Mouse (Mus musculus) kidney, adult 10 weeks (tissue): Measurements from ENCODE around the gene Rtn4r. TPM values are rescaled to one million over a fixed set of nuclear protein-coding genes. Genes with fewer than 3 reads are reported as not detected.

Experiments
- polyA plus RNA-seq: library from polyadenylated mRNA; stranded (reverse); fragments of 350-450 nt; fragmentation: Illumina TruSeq; extraction: RNeasy Lipid Tissue Mini Kit (QIAGEN cat#74804); gene quantifications from one replicate; pipeline ENCODE4 v1.2.3, GENCODE M21; 2014; ENCODE audit warnings: low read depth, low replicate concordance

Rtn4r gene
- polyA plus RNA-seq, result not detected

GRCm38 (mm10) chr16:18127241-18127861 is at the start of gene Rtn4r:
TSS of gene Rtn4r (plus strand) at chr16:18127642.

Other genes starting within 250 kb of the Rtn4r start
- 0.12 TPM for gene Gm20518, start 236.0 kb upstream of the Rtn4r start, polyA plus RNA-seq
- gene Tssk1, start 233.4 kb upstream of the Rtn4r start, polyA plus RNA-seq, result not detected
- 6.5 TPM for gene Dgcr2, start 229.1 kb upstream of the Rtn4r start, polyA plus RNA-seq
- not detected for gene Tssk2, start 229.0 kb upstream of the Rtn4r start, polyA plus RNA-seq
- 1.9 TPM for gene Ess2, start 216.3 kb upstream of the Rtn4r start, polyA plus RNA-seq
- gene Gsc2, start 212.6 kb upstream of the Rtn4r start, polyA plus RNA-seq, result not detected
- gene Slc25a1, start 199.4 kb upstream of the Rtn4r start, polyA plus RNA-seq, result 19.7 TPM
- gene Vpreb2, start 147.2 kb upstream of the Rtn4r start, polyA plus RNA-seq, result not detected
- 10.4 TPM for gene Dgcr6, start 74.8 kb upstream of the Rtn4r start, polyA plus RNA-seq
- gene Prodh, start 37.4 kb upstream of the Rtn4r start, polyA plus RNA-seq, result 3.2 TPM
- not detected for gene Ccdc188, start 90.2 kb downstream of the Rtn4r start, polyA plus RNA-seq
- not detected for gene Zdhhc8, start 107.5 kb downstream of the Rtn4r start, polyA plus RNA-seq
- gene Trmt2a, start 121.0 kb downstream of the Rtn4r start, polyA plus RNA-seq, result 21.4 TPM
- gene Ranbp1, start 121.1 kb downstream of the Rtn4r start, polyA plus RNA-seq, result 75.6 TPM
- not detected for gene Gm49776, start 130.7 kb downstream of the Rtn4r start, polyA plus RNA-seq
- 17.1 TPM for gene Dgcr8, start 161.6 kb downstream of the Rtn4r start, polyA plus RNA-seq
- 18.0 TPM for gene Tango2, start 220.5 kb downstream of the Rtn4r start, polyA plus RNA-seq
- gene Arvcf, start 220.5 kb downstream of the Rtn4r start, polyA plus RNA-seq, result 0.97 TPM